Mouse (Mus musculus) small intestine, adult 2 months (tissue): ENCODE results near the gene Prmt3.

ENCODE experiments used
- CTCF ChIP-seq: fragments of 200-500 bp; IDR thresholded peaks from 2 replicates; pipeline ENCODE4 v1.5.1; 2012; ENCODE audit warnings: low read depth, mild to moderate bottlenecking, control low read depth, inconsistent platforms, low read length, moderate library complexity, mixed read lengths; ENCODE audit not compliant: insufficient replicate concordance, insufficient read length; ENCODE audit errors: extremely low read depth
- POLR2A ChIP-seq: fragments of 200-500 bp; IDR thresholded peaks from 2 replicates; pipeline ENCODE4 v1.6.1; 2012; ENCODE audit warnings: low read depth, mild to moderate bottlenecking, control low read depth, inconsistent platforms, low read length, moderate library complexity

GRCm38 (mm10) chr7:49857347-49857746, 79.2 kb downstream of the Prmt3 start:
- no peak for TF ChIP-seq CTCF
- no peak for TF ChIP-seq POLR2A
